Mouse (Mus musculus): ENCODE measurements around the gene Lcor. TPM values are rescaled to one million over a fixed set of nuclear protein-coding genes. Genes with fewer than 3 reads are reported as not detected.

Lcor gene
- polyA plus RNA-seq, 1 experiment from 2014 or later: 7.2 TPM

Small RNA genes within 50 kb of the gene (microRNA-seq; reads per million reads assigned to microRNA genes)
- not detected for gene Mir8091

Other genes starting within 250 kb of the Lcor start
- 87.7 and 95.1 TPM in 2 replicates for gene Tm9sf3, start 218.6 kb upstream of the Lcor start, polyA plus RNA-seq (2015; fragmentation: Nextera tagmentation; extraction: Ambion mirVana)
- gene Pik3ap1, start 97.5 kb upstream of the Lcor start, polyA plus RNA-seq (2015; fragmentation: Nextera tagmentation; extraction: Ambion mirVana): 1.5 and 1.7 TPM in 2 replicates
- 1.4 TPM in 2 replicates for gene Gm340, start 99.7 kb downstream of the Lcor start, polyA plus RNA-seq (2015; fragmentation: Nextera tagmentation; extraction: Ambion mirVana)

All from heart, embryonic 16.5 days (tissue).